Mouse (Mus musculus) ES-E14 (cell line): ENCODE data around the gene Ccser2.

Source experiments
- HCFC1 ChIP-seq: IDR thresholded peaks from 2 replicates; pipeline ENCODE4 v1.6.1; 2012; ENCODE audit warnings: low read length, inconsistent platforms, borderline replicate concordance; ENCODE audit not compliant: insufficient read depth
- ZC3H11A ChIP-seq: IDR thresholded peaks from 2 replicates; pipeline ENCODE4 v1.6.1; 2012; ENCODE audit warnings: low read depth, mild to moderate bottlenecking, inconsistent platforms, low read length, borderline replicate concordance

- TF ChIP-seq HCFC1 = no peak
- TF ChIP-seq ZC3H11A = no peak
Measured at GRCm38 (mm10) chr14:36868769-36869362, 99.7 kb downstream of the Ccser2 start.
